Mouse (Mus musculus): ENCODE results near the gene Rnf227. TPM values are rescaled to one million over a fixed set of nuclear protein-coding genes. Genes with fewer than 3 reads are reported as not detected.

The Rnf227 gene
- 1.6 and 12.4 TPM in 2 replicates for polyA plus RNA-seq (2012; rRNA removed)

GRCm38 (mm10) chr11:69340161-69341131, at the start of gene Rnf227:
Gene Rnf227, plus strand, starts transcription at chr11:69340461.

DNA sequence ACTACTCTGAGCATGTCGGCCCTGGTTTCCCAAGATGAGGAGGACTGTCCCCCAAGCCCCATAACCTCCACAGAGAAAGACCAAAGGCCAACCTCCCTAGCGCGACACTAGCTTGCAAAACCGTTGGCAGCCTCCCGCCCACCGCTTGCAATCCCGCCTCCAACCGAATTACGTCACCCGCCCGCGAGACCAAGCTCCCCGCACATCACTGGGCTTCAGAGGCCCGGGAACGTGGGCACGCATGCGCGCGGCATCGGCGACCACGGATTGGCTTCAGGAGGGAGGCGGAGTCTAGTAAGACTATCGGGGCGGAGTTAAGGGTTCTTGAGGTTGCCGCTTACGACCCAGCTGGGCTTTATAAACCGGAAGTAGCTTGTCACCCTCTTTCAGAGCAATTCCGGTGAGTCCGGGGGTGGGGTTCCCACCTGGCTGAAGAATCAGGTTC, 16.6 kb upstream of the Rnf227 start, which contains the start of the genes Cntrob and Trappc1:
TSS of gene Cntrob (minus strand) at position 109 of the 445 bp plus-strand sequence.
TSS of gene Trappc1 (plus strand) at position 314 of the 445 bp plus-strand sequence.

GRCm38 (mm10) chr11:69325628-69326407, 14.4 kb upstream of the Rnf227 start, which contains the start of gene Kcnab3:
Gene Kcnab3, plus strand, starts transcription at chr11:69326258.

DNA sequence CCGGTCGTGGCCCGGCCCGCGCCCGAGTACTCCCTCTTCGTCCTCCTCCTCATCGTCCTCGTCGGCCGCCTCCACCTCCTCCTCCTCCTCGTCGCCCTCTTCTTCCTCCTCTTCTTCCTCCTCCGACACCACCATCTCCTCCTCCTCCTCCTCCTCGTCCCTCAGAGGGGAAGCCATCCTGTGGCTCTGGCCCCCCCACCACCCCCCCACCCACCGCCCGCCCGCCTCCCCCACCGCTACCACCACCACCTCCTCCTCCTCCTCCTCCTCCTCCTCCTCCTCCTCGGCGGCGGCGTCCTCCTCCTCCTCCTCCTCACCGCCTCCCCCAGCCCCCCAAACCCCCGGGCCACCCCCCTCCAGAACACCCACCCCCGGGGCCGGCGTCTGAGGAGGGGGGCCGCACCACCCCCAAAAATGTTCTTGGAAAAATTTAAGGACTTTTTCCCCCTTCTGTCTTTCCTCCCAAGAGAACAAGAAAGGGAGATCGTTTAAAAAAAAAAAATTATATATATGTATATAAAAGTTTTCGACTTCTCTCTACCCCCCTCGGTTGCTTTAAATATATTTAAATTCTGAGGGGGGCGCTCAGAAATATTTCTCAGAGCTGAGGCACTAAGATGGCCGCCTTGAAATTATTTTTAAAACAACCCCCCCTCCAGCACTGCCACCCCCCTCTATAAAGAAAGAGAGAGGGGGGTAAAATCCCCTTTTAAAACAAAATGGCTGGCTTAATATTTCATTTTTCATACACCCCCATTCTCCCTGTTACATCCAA, 29.1 kb downstream of the Rnf227 start, which contains the start of gene Chd3:
TSS of gene Chd3 (minus strand) at position 192 of the 775 bp plus-strand sequence.

Other genes with a start within 250 kb of the Rnf227 start
- 9.6 and 9.8 TPM in 2 replicates for gene Per1, start 245.2 kb upstream of the Rnf227 start, polyA plus RNA-seq (2012; rRNA removed)
- 1.00 and 1.9 TPM in 2 replicates for gene Hes7, start 220.1 kb upstream of the Rnf227 start, polyA plus RNA-seq (2012; rRNA removed)
- 0.53 and 0.80 TPM in 2 replicates for gene 9130213A22Rik, start 217.9 kb upstream of the Rnf227 start, polyA plus RNA-seq (2012; rRNA removed)
- 35.1 and 49.7 TPM in 2 replicates for gene Aloxe3, start 214.6 kb upstream of the Rnf227 start, polyA plus RNA-seq (2012; rRNA removed)
- 27.0 and 30.6 TPM in 2 replicates for gene Alox12b, start 183.5 kb upstream of the Rnf227 start, polyA plus RNA-seq (2012; rRNA removed)
- gene Alox8, start 142.6 kb upstream of the Rnf227 start, polyA plus RNA-seq (2012; rRNA removed) = 0.18 TPM in 1 of 2 replicates, not detected in the other
- gene Gucy2e, start 103.4 kb upstream of the Rnf227 start, polyA plus RNA-seq (2012; rRNA removed) = 0.02 TPM in 1 of 2 replicates, not detected in the other
- gene Cntrob, start 16.7 kb upstream of the Rnf227 start, polyA plus RNA-seq (2012; rRNA removed) = 2.4 and 2.7 TPM in 2 replicates
- 11.5 and 14.4 TPM in 2 replicates for gene Trappc1, start 16.5 kb upstream of the Rnf227 start, polyA plus RNA-seq (2012; rRNA removed)
- 0.76 and 1.3 TPM in 2 replicates for gene Kcnab3, start 14.2 kb upstream of the Rnf227 start, polyA plus RNA-seq (2012; rRNA removed)
- gene Chd3, start 28.9 kb downstream of the Rnf227 start, polyA plus RNA-seq (2012; rRNA removed) = 44.4 and 47.6 TPM in 2 replicates
- gene Naa38, start 55.0 kb downstream of the Rnf227 start, polyA plus RNA-seq (2012; rRNA removed) = 96.6 and 133 TPM in 2 replicates
- 3.3 TPM in 2 replicates for gene Cyb5d1, start 55.2 kb downstream of the Rnf227 start, polyA plus RNA-seq (2012; rRNA removed)
- 22.8 and 37.9 TPM in 2 replicates for gene Tmem88, start 57.8 kb downstream of the Rnf227 start, polyA plus RNA-seq (2012; rRNA removed)
- 9.5 and 10.6 TPM in 2 replicates for gene Kdm6b, start 73.2 kb downstream of the Rnf227 start, polyA plus RNA-seq (2012; rRNA removed)
- gene Dnah2, start 208.6 kb downstream of the Rnf227 start, polyA plus RNA-seq (2012; rRNA removed) = 0.01 and 0.08 TPM in 2 replicates
- gene Efnb3, start 219.7 kb downstream of the Rnf227 start, polyA plus RNA-seq (2012; rRNA removed) = 0.27 and 0.34 TPM in 2 replicates
- 8.5 and 11.1 TPM in 2 replicates for gene Wrap53, start 239.8 kb downstream of the Rnf227 start, polyA plus RNA-seq (2012; rRNA removed)
- 22.0 and 27.4 TPM in 2 replicates for gene Trp53, start 239.9 kb downstream of the Rnf227 start, polyA plus RNA-seq (2012; rRNA removed)